Mouse (Mus musculus) midbrain, embryonic 13.5 days (tissue): Measurements from ENCODE around the gene Cdhr5. TPM values are rescaled to one million over a fixed set of nuclear protein-coding genes. Genes with fewer than 3 reads are reported as not detected.

Source experiments
- ATAC-seq: fragments of 200-750 bp; cut with Nextera tagmentation; 2 replicates; pipeline ENCODE4 v1.8.0; 2017; ENCODE audit warnings: mild to moderate bottlenecking, moderate TSS enrichment, moderate library complexity
- H3K27ac ChIP-seq: fragments of 300-500 bp; sonication (generic); 2 replicates; pipeline ENCODE4 v1.5.1; 2015; ENCODE audit warnings: inconsistent platforms, mild to moderate bottlenecking, moderate library complexity
- H3K27me3 ChIP-seq: fragments of 300-500 bp; sonication (generic); 2 replicates; pipeline ENCODE4 v1.6.1; 2015; ENCODE audit warnings: mild to moderate bottlenecking, inconsistent platforms
- H3K36me3 ChIP-seq: fragments of 300-500 bp; sonication (generic); 2 replicates; pipeline ENCODE4 v1.6.1; 2015; ENCODE audit warnings: mild to moderate bottlenecking, inconsistent platforms
- H3K4me1 ChIP-seq: fragments of 300-500 bp; sonication (generic); replicated peaks from 2 replicates; pipeline ENCODE4 v1.6.1; 2015; ENCODE audit warnings: inconsistent platforms
- H3K4me2 ChIP-seq: fragments of 300-500 bp; sonication (generic); replicated peaks from 2 replicates; pipeline ENCODE4 v1.6.1; 2015; ENCODE audit warnings: moderate library complexity, mild to moderate bottlenecking, inconsistent platforms
- H3K4me3 ChIP-seq: fragments of 300-500 bp; sonication (generic); replicated peaks from 2 replicates; pipeline ENCODE4 v1.5.1; 2015; ENCODE audit warnings: mild to moderate bottlenecking, inconsistent platforms
- H3K9ac ChIP-seq: fragments of 300-500 bp; sonication (generic); replicated peaks from 2 replicates; pipeline ENCODE4 v1.6.1; 2015; ENCODE audit warnings: mild to moderate bottlenecking, inconsistent platforms
- H3K9me3 ChIP-seq: fragments of 300-500 bp; sonication (generic); 2 replicates; pipeline ENCODE4 v1.6.1; 2016; ENCODE audit warnings: mild to moderate bottlenecking, inconsistent platforms
- WGBS: fragments of 180-500 bp; shearing (Covaris S2); methylation state at CpG from one replicate; pipeline ENCODE4 v1.1.7; 2015; 5-methylcytosine and 5-hydroxymethylcytosine counted together
- polyA plus RNA-seq: library from polyadenylated mRNA; unstranded; fragments of >200 nt; fragmentation: Nextera tagmentation; extraction: Ambion mirVana; gene quantifications from 2 replicates; pipeline ENCODE4 v1.2.1, GENCODE M21; 2015

Gene Cdhr5
- polyA plus RNA-seq, 1 experiment from 2014 or later: not detected

- ATAC-seq: no peak
- Histone ChIP-seq H3K27ac (no peak overlapping the region), H3K4me1 (peaks cover 24% of the 10 kb centered on the region), H3K9ac (no peak overlapping the region), H3K4me2 (no peak overlapping the region), H3K27me3 (no peaks in the 10 kb centered on the region), H3K36me3 (peaks cover 58% of the 10 kb centered on the region), H3K9me3 (0 out of 2 replicates have a peak, but pooled peaks cover 2% of the 10 kb centered on the region), H3K4me3 (no peak overlapping the region)
- 88% methylated on average over 10 of the region's 10 CpGs for WGBS
Observed at GRCm38 (mm10) chr7:141231551-141231950, 45.0 kb downstream of the Cdhr5 start.

GRCm38 (mm10) chr7:141231111-141231510, 45.5 kb downstream of the Cdhr5 start:
- ATAC-seq: no peak
- Histone ChIP-seq H3K27ac (no peak overlapping the region), H3K9me3 (0 out of 2 replicates have a peak, but pooled peaks cover 2% of the 10 kb centered on the region), H3K36me3 (peaks cover 56% of the 10 kb centered on the region), H3K27me3 (no peaks in the 10 kb centered on the region), H3K4me3 (no peak overlapping the region), H3K4me1 (peaks cover 24% of the 10 kb centered on the region), H3K4me2 (no peak overlapping the region), H3K9ac (no peak overlapping the region)
- WGBS: 94% methylated on average over 3 of the region's 3 CpGs

- 0 out of 2 replicates have a peak, but pooled peaks cover 2% of the 10 kb centered on the region for H3K9me3 ChIP-seq
- WGBS: 97% methylated on average over 4 of the region's 4 CpGs
- no peaks in the 10 kb centered on the region for H3K27me3 ChIP-seq
- H3K4me2 ChIP-seq: peak overlapping the region; percentile 71; the same call in 1 of the 2 replicates
- 0 out of 2 replicates have a peak overlapping the region, but pooled peaks have one; percentile 1 for H3K4me3 ChIP-seq
- H3K4me1 ChIP-seq: peaks cover 24% of the 10 kb centered on the region
- no peak overlapping the region for H3K27ac ChIP-seq
- no peak overlapping the region for H3K9ac ChIP-seq
- H3K36me3 ChIP-seq: peaks cover 50% of the 10 kb centered on the region
- no peak for ATAC-seq
Observed at GRCm38 (mm10) chr7:141230570-141230969, 46.0 kb downstream of the Cdhr5 start.

GRCm38 (mm10) chr7:141229702-141230101, 46.9 kb downstream of the Cdhr5 start:
- no peaks in the 10 kb centered on the region for H3K27me3 ChIP-seq
- H3K4me1 ChIP-seq: peaks cover 24% of the 10 kb centered on the region
- H3K4me3 ChIP-seq: peak overlapping the region; percentile 99
- peaks cover 42% of the 10 kb centered on the region for H3K36me3 ChIP-seq
- WGBS: 72% methylated on average over 6 of the region's 6 CpGs
- H3K27ac ChIP-seq: no peak overlapping the region
- peak overlapping the region; percentile 71 for H3K4me2 ChIP-seq
- H3K9ac ChIP-seq: peak overlapping the region; percentile 96
- ATAC-seq: no peak
- H3K9me3 ChIP-seq: 0 out of 2 replicates have a peak, but pooled peaks cover 2% of the 10 kb centered on the region

DNA sequence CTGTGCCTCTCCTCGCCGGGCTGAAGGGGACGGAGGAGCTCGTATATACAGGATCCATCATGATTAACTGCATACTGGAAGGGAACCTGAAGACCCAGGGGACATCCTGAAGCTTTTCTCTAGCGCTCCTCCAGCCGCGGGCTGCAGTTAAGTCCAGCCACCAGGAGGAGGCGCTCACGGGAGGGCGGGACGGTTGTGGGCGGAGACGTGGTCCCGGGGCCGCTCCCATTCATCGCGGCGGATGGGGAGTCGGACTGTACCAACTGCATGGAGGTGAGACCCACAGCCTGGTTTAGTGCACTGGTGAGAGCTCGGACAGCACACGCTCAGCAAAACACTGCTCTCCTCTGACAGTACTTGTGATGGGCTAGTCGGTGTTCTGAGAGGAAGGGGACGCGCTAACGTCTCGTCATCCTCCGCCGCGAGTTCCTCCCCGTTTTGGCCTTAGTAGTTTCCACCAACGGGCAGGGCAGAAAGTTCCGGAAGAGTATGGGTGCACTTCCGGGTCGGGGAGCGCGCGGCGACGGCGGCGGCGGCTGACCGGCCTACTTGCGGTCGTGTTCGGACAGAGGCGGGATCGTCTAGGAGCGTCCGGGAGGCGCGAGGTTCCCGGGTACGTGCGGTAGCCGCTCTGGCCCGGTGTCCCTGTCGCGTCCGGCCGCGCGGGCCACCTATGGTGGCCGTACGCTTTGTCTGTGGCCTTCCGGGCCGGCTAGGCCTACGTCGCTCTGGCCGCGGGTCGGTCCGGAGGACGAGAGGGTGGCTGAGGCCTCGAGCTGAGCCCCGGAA, 48.1 kb downstream of the Cdhr5 start, which contains the start of gene Phrf1:
Phrf1 (plus strand) TSS at position 506 of the 789 bp plus-strand sequence.
- Histone ChIP-seq H3K4me3 (peak within 1 kb of the TSS; percentile 99), H3K27me3 (no peaks in the 10 kb centered on the region), H3K36me3 (peaks cover 29% of the 10 kb centered on the region), H3K9ac (peak within 1 kb of the TSS; percentile 96), H3K4me2 (peak within 1 kb of the TSS; percentile 71), H3K4me1 (peaks cover 24% of the 10 kb centered on the region), H3K27ac (peak within 1 kb of the TSS; percentile 89), H3K9me3 (0 out of 2 replicates have a peak, but pooled peaks cover 2% of the 10 kb centered on the region)
- ATAC-seq: peak; percentile 93
- under 1% methylated on average over 68 of the region's 76 CpGs for WGBS

DNA sequence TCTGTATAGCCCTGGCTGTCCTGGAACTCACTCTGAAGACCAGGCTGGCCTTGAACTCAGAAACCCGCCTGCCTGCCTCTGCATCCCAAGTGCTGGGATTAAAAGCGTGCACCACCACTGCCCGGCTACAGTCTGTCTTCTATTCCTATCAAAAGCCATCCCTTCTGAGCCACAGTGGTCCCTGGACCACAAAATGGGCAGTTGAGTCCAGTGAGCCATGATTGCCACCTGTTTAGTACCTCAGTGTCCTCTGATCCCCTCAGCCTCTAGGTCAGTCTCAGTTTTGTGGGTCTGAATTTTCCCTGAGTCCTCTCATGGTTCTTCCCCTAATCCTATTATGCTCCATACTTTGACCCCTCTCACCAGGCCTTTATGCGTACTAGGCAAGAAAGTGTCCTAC, 48.8 kb downstream of the Cdhr5 start:
- WGBS: 76% methylated on average over 4 of the region's 4 CpGs
- H3K27me3 ChIP-seq: no peaks in the 10 kb centered on the region
- peaks cover 23% of the 10 kb centered on the region for H3K36me3 ChIP-seq
- H3K4me2 ChIP-seq: peak overlapping the region; percentile 71
- H3K27ac ChIP-seq: peak overlapping the region; percentile 89; the same call in 1 of the 2 replicates
- H3K4me3 ChIP-seq: peak overlapping the region; percentile 99; the same call in 1 of the 2 replicates
- H3K9ac ChIP-seq: no peak overlapping the region
- no peak for ATAC-seq
- peaks cover 25% of the 10 kb centered on the region for H3K4me1 ChIP-seq
- H3K9me3 ChIP-seq: 0 out of 2 replicates have a peak, but pooled peaks cover 2% of the 10 kb centered on the region

- ATAC-seq: no peak
- no peak overlapping the region for H3K4me3 ChIP-seq
- WGBS: 85% methylated on average over 6 of the region's 6 CpGs
Observed at GRCm38 (mm10) chr7:141226535-141226934, 50.1 kb downstream of the Cdhr5 start.

DNA sequence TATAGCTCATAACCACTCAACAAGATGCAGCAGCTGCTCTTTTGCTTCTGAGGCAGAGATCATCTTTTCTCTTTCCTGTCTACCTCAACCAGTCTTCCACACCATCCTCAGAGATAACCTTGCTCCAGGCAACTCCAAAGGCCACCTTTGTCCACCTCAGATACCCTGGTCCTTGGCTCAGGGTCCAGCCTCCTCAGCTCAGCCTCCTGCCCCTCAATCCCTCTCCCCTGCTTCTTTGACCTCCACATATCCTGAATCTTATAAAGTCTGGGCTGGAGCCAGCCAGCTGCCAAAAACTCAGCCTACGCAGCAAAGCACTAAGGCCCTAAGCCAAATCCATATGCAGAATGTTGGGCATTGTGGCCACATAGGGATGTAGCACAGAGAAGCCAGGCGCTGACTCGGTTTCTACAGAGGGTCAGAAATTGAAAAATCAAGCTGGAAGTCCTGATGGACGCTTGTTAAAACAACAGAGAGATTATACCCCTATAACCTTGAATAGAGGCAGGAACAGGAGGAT, 53.8 kb downstream of the Cdhr5 start:
- Histone ChIP-seq H3K4me2 (peak overlapping the region; percentile 71), H3K36me3 (peaks cover 13% of the 10 kb centered on the region), H3K9ac (peak overlapping the region; percentile 54; the same call in 1 of the 2 replicates)

More at GRCm38 (mm10) chr7:141226535-141226934, 50.1 kb downstream of the Cdhr5 start:
- Histone ChIP-seq H3K9me3 (0 out of 2 replicates have a peak, but pooled peaks cover 2% of the 10 kb centered on the region), H3K4me1 (peaks cover 34% of the 10 kb centered on the region), H3K36me3 (peaks cover 10% of the 10 kb centered on the region), H3K9ac (no peak overlapping the region), H3K27ac (no peak overlapping the region), H3K27me3 (no peaks in the 10 kb centered on the region), H3K4me2 (no peak overlapping the region)

DNA sequence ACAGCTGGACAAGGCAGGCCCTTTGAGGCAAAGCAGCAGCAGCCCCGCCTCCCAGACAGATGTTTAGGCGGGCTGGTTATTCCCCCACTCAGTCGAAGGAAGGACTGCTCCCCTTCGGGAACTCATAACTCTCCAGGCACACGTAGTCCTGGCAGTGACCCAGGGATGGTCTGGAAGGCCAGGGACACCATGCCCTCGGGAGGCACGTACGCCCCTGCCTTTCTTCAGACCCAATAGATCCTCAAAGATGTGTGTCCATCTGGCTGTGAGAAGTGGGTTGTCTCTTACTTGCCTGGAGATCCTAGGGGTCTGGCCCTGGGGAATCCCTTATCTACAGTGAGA, 54.5 kb downstream of the Cdhr5 start:
- Histone ChIP-seq H3K4me1 (peaks cover 30% of the 10 kb centered on the region), H3K27ac (peak overlapping the region; percentile 78), H3K9ac (peak overlapping the region; percentile 54), H3K4me2 (peak overlapping the region; percentile 71), H3K27me3 (no peaks in the 10 kb centered on the region), H3K9me3 (0 out of 2 replicates have a peak, but pooled peaks cover 2% of the 10 kb centered on the region), H3K4me3 (peak overlapping the region; percentile 44), H3K36me3 (peaks cover 19% of the 10 kb centered on the region)
- WGBS: 13% methylated on average over 8 of the region's 8 CpGs
- ATAC-seq: no peak

More for the DNA sequence above, 53.8 kb downstream of the Cdhr5 start:
- ATAC-seq: no peak
- no peak overlapping the region for H3K4me3 ChIP-seq
- 93% methylated on average over 4 of the region's 4 CpGs for WGBS
- 0 out of 2 replicates have a peak, but pooled peaks cover 2% of the 10 kb centered on the region for H3K9me3 ChIP-seq
- H3K27me3 ChIP-seq: no peaks in the 10 kb centered on the region
- peaks cover 25% of the 10 kb centered on the region for H3K4me1 ChIP-seq
- H3K27ac ChIP-seq: peak overlapping the region; percentile 78; the same call in 1 of the 2 replicates

DNA sequence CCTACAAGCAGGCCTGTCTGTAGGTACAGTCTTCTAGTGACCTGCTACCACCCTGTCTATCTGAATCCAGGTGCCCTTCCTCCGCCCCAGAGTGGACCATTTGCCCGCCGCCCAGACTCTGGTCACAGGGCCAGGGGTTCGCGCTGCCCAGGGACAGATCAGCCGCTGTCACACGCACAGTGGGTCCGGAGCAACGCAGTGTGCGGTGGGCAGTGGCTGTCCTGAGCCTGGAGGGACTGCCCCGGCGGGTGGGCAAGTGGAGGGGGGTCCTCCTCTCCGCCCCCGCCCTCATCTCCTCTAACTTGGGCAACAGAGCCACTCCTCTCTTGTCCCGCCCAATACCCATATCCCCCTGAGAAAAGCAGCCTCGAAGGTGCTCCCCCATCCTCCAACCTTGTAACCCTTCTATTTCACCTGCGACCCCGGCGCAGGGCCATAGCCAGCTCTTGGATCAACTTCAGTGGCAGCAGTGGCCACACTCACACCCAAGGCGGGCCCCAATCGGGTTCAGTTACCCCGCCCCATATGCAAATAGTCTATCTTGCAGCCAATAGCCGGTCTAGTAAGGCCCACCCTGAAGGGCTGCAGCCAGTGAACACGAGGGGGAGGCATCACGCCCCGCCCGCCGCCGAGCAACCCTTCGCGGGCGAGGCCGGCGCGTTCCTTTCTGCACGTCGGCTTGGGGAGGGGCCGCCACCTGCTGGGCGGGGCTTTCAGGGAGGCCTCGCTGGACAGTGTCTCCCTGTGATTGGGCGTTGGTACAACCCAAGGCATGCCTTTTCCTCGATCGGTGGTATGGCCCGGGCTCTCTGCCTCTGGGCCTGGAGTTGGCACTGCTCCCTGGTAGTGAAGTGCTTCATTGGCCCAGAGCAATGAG, 55.1 kb downstream of the Cdhr5 start:
- WGBS: 2% methylated on average over 43 of the region's 44 CpGs
- no peaks in the 10 kb centered on the region for H3K27me3 ChIP-seq
- peak; percentile 98 for ATAC-seq
- H3K4me1 ChIP-seq: peaks cover 36% of the 10 kb centered on the region
- H3K4me3 ChIP-seq: peak overlapping the region; percentile 44
- peaks cover 19% of the 10 kb centered on the region for H3K36me3 ChIP-seq
- H3K4me2 ChIP-seq: peak overlapping the region; percentile 71
- peak overlapping the region; percentile 62 for H3K9ac ChIP-seq
- H3K27ac ChIP-seq: peak overlapping the region; percentile 78
- no peaks in the 10 kb centered on the region for H3K9me3 ChIP-seq

DNA sequence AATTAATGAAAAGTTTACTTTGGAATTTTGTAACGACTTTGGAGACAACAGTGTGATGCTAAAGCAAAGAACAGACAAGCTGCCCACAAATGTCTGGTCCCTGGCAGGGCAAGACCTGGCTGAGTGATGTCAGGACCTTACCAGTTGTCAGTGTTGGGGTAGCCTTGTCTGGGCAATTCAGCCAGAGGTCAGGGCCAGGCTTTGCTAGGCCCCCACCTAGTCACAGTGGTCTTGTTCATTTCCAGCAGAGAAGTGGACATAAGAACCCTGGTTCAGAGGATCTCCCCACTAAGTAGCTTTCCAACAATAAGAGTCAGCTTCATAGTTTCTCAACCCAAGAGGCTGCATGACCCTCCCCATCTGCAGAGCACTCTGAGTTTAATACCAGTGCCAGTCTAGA, 56.2 kb downstream of the Cdhr5 start:
- 81% methylated on average over 1 of the region's 1 CpGs for WGBS
- H3K9me3 ChIP-seq: no peaks in the 10 kb centered on the region
- peaks cover 19% of the 10 kb centered on the region for H3K36me3 ChIP-seq
- ATAC-seq: no peak
- peaks cover 40% of the 10 kb centered on the region for H3K4me1 ChIP-seq
- H3K4me3 ChIP-seq: no peak overlapping the region
- H3K9ac ChIP-seq: 0 out of 2 replicates have a peak overlapping the region, but pooled peaks have one; percentile 15
- H3K27ac ChIP-seq: no peak overlapping the region
- no peaks in the 10 kb centered on the region for H3K27me3 ChIP-seq
- no peak overlapping the region for H3K4me2 ChIP-seq
